Mouse (Mus musculus) urinary bladder, postnatal 4 days (tissue): ENCODE data around the gene Exosc2.

ENCODE experiments used
- DNase-seq, 2 experiments: peaks; one replicate each; pipeline ENCODE4 v3.0.0; 2021 to 2022; ENCODE audit warnings: low spot score in 2 of 2

Gene Exosc2

DNA sequence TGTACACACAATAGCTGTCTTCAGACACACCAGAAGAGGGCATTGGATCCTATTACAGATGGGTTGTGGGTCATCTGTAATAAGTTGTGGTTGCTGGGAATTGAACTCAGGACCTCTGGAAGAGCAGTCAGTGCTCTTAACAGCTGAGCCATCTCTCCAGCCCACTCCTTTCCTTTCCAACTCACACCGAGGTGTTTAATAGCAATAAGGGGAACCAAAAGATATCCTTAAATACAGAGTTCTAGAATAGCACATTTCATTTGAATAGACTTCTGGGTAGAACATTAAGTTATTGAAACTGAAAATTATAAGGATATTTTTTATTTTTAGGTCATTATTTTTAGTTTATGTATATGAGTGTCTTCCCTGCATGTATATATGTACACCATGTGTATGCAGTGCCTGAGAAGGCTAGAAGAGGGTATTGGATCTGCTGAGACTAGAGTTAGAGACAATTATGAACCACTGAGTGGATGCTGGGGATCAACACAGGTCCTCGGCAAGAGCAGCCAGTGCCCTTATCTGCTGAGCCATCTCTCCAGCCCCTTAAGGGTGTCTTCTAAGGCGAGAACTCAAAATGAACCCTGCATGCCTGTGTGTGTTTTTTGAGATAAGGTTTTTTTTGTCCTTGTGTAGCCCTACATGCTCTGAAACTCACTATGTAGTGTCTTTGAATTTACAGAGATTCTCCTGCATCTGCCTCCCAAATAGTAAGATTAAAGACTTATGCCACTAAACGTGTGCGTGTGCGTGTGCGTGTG is 54.4 kb downstream of the Exosc2 start:
- DNase-seq: no peak

DNA sequence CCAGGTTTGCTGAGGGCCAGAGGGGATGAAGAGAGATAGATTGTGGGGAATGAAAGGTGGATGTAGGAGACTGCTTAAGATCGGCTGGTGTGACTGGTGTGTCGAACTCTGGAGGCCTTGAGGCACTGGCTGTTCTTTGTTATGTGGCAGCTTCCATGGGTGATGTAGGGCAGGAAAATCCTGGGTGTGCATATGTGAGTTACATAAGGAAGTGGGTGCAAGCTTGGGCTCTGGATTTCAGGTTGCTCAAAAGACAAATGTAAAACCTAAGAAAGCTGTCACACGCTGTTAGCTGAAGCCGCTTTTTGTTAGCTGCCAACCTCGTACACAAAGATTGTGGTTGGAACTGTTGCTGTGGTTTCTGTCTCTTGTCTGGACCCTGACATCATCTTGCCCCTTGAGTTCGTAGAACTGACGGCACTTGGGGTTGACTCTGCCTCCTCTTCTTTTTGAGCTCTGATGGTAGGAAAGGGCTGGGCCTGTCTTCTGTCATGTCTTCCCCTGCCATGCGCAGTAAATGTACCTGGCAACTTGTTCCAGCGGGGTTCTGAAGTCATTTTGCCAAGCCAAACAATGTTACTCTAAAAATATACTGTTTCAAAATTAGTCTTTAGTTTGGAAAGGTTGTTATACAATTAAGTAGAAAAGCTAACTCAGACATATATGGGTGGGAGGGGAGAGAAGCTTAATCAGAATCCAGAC is 57.2 kb downstream of the Exosc2 start:
- no peak for DNase-seq

DNA sequence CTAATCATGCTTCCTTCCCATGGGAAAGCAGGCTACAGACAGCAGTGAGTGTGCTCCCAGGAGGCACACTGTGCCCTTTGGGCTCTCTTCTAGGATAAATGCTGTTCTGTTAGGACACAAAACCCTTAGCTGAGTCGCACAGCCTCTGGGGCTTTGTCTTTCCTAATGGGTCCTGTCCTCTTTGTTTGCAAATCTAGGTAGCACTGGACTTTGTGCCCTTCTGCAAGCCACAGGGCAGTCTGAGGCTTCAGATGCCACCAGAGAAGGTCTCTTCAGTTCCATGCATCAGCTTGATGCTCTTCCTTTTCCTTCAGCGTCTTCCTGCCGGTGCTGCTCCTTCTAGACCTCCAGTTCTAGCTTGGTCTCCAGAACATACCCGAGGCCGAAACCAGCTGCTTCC is 60.1 kb downstream of the Exosc2 start:
- no peak for DNase-seq
